Mouse (Mus musculus) liver, adult 2 months (tissue): ENCODE data around the gene Pip5k1b. TPM values are rescaled to one million over a fixed set of nuclear protein-coding genes. Genes with fewer than 3 reads are reported as not detected.

Experiments used
- DNase-seq: peaks from one replicate; pipeline ENCODE4 v3.0.0-alpha.2; 2011; ENCODE audit warnings: low read depth, low spot score; ENCODE audit errors: extremely low read depth
- H3K27ac ChIP-seq: fragments of 200-500 bp; replicated peaks from 2 replicates; pipeline ENCODE4 v1.5.1; 2012; ENCODE audit warnings: low read depth, mild to moderate bottlenecking, control low read depth, inconsistent platforms, low read length; ENCODE audit not compliant: insufficient read depth
- H3K27me3 ChIP-seq: fragments of 200-500 bp; 2 replicates; pipeline ENCODE4 v1.6.1; 2012; ENCODE audit warnings: mild to moderate bottlenecking, moderate library complexity, low read length, inconsistent platforms; ENCODE audit not compliant: control insufficient read depth, insufficient read depth
- H3K36me3 ChIP-seq: fragments of 200-500 bp; 2 replicates; pipeline ENCODE4 v1.6.1; 2012; ENCODE audit warnings: low read length, inconsistent platforms; ENCODE audit not compliant: control insufficient read depth, insufficient read depth
- H3K4me1 ChIP-seq: fragments of 200-500 bp; 2 replicates; pipeline ENCODE4 v1.6.1; 2011; ENCODE audit warnings: low read length; ENCODE audit not compliant: control insufficient read depth, insufficient read depth
- H3K4me3 ChIP-seq: fragments of 200-500 bp; 2 replicates; pipeline ENCODE4 v1.5.1; 2011; ENCODE audit warnings: low read depth, mild to moderate bottlenecking, control low read depth, low read length, moderate library complexity; ENCODE audit not compliant: insufficient read depth
- H3K79me2 ChIP-seq: fragments of 200-500 bp; 2 replicates; pipeline ENCODE4 v1.6.1; 2012; ENCODE audit warnings: inconsistent platforms, mild to moderate bottlenecking, low read length, moderate library complexity; ENCODE audit not compliant: control insufficient read depth, insufficient read depth
- H3K9ac ChIP-seq: fragments of 200-500 bp; 2 replicates; pipeline ENCODE4 v1.6.1; 2012; ENCODE audit warnings: low read depth, mild to moderate bottlenecking, control low read depth, inconsistent platforms, low read length
- CTCF ChIP-seq: fragments of 200-500 bp; IDR thresholded peaks from 2 replicates; pipeline ENCODE4 v1.5.1; 2011; ENCODE audit warnings: low read depth, low read length, control low read depth
- POLR2A ChIP-seq: fragments of 200-500 bp; IDR thresholded peaks from 2 replicates; pipeline ENCODE4 v1.6.1; 2011; ENCODE audit warnings: low read length, control low read depth; ENCODE audit not compliant: insufficient read depth; ENCODE audit errors: extremely low read depth
- WGBS: fragments of 180-500 bp; shearing (Covaris S2); methylation state at CpG from one replicate; pipeline ENCODE4 v1.1.7; 2018; 5-methylcytosine and 5-hydroxymethylcytosine counted together
- polyA plus RNA-seq: library from polyadenylated mRNA; depleted of rRNA; stranded (reverse); fragments of >200 nt; gene quantifications from 2 replicates; pipeline ENCODE4 v1.2.3, GENCODE M21; 2012
- total RNA-seq: library from RNA; depleted of rRNA; stranded (reverse); fragments of >200 nt; gene quantifications from 2 replicates; pipeline ENCODE4 v1.2.3, GENCODE M21; 2014

Pip5k1b gene
- total and polyA plus RNA-seq, 2 experiments = under 0.01 TPM; not detected in 1

DNA sequence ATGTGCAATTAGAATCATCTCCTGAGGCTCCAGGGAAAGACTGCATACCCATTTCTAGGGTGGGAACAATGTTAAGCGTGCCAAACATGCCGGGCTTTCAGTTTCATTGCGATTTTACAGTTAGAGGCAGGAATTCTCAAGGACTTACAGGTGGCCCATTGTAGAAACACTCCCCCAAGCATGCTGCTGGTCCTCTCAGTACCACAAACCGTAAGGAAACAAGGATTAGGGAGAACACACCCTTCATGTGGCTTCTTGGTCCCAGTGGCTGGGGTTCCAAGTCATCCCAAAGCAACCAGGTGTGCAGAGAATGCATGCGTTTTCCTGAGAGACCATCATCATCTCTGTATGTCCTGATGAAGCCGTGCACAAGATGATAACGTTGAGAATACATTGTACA, 4.9 kb downstream of the Pip5k1b start:
- 78% methylated on average over 7 of the region's 7 CpGs for WGBS
- TF ChIP-seq CTCF (no peak), POLR2A (no peak)
- no peaks in the 10 kb centered on the region for H3K36me3 ChIP-seq

GRCm38 (mm10) chr19:24550016-24550415, 5.7 kb downstream of the Pip5k1b start:
- no peak for TF ChIP-seq POLR2A
- TF ChIP-seq CTCF = no peak
- Histone ChIP-seq H3K4me1 (no peaks in the 10 kb centered on the region), H3K4me3 (no peak overlapping the region), H3K9ac (no peak overlapping the region), H3K27ac (no peak overlapping the region), H3K36me3 (no peaks in the 10 kb centered on the region), H3K27me3 (no peaks in the 10 kb centered on the region), H3K79me2 (no peaks in the 10 kb centered on the region)
- 90% methylated on average over 2 of the region's 2 CpGs for WGBS
- DNase-seq = no peak

More for the DNA sequence above, 4.9 kb downstream of the Pip5k1b start:
- Histone ChIP-seq H3K79me2 (no peaks in the 10 kb centered on the region), H3K4me1 (peaks cover 3% of the 10 kb centered on the region; the same call in 1 of the 2 replicates), H3K9ac (no peak overlapping the region), H3K4me3 (no peak overlapping the region), H3K27me3 (peaks cover 6% of the 10 kb centered on the region), H3K27ac (no peak overlapping the region)
- no peak for DNase-seq

GRCm38 (mm10) chr19:24548337-24548736, 7.3 kb downstream of the Pip5k1b start:
- H3K4me1 ChIP-seq = no peaks in the 10 kb centered on the region
- TF ChIP-seq CTCF (no peak), POLR2A (no peak)
- H3K36me3 ChIP-seq = no peaks in the 10 kb centered on the region
- H3K4me3 ChIP-seq = no peak overlapping the region
- no peaks in the 10 kb centered on the region for H3K79me2 ChIP-seq
- no peak overlapping the region for H3K27ac ChIP-seq
- 96% methylated on average over 9 of the region's 9 CpGs for WGBS
- H3K9ac ChIP-seq = no peak overlapping the region
- DNase-seq = no peak
- no peaks in the 10 kb centered on the region for H3K27me3 ChIP-seq

DNA sequence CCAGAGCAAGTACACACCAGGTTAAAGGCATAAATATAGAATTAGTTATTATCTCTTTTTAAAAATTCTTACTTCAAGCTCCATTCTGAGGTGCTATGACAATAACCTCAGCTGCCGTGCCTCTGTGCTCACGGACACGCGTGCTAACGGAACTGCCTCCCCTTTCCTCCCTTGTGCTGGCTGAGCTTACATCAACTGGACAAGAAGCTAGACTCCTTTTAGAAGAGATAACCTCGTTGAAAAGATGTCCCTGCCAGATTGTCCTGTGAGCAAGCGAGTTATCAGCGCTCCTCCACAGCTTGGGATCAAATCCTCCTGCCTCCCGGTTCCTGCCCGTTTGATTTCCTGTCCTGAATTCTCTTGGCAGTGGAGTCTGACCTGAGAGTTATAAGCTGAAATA, 9.5 kb downstream of the Pip5k1b start:
- Histone ChIP-seq H3K4me1 (no peaks in the 10 kb centered on the region), H3K79me2 (no peaks in the 10 kb centered on the region), H3K4me3 (no peak overlapping the region), H3K9ac (no peak overlapping the region), H3K27ac (no peak overlapping the region), H3K27me3 (no peaks in the 10 kb centered on the region), H3K36me3 (no peaks in the 10 kb centered on the region)
- WGBS = 81% methylated on average over 10 of the region's 10 CpGs
- DNase-seq = no peak
- no peak for TF ChIP-seq POLR2A
- no peak for TF ChIP-seq CTCF

GRCm38 (mm10) chr19:24543386-24544350, 12.0 kb downstream of the Pip5k1b start:
- no peak overlapping the region for H3K9ac ChIP-seq
- DNase-seq = no peak
- H3K27ac ChIP-seq = no peak overlapping the region
- no peaks in the 10 kb centered on the region for H3K36me3 ChIP-seq
- no peaks in the 10 kb centered on the region for H3K27me3 ChIP-seq
- WGBS = 86% methylated on average over 14 of the region's 14 CpGs
- no peak for TF ChIP-seq POLR2A
- no peak for TF ChIP-seq CTCF
- H3K4me1 ChIP-seq = no peaks in the 10 kb centered on the region
- H3K79me2 ChIP-seq = no peaks in the 10 kb centered on the region
- H3K4me3 ChIP-seq = no peak overlapping the region

- H3K9ac ChIP-seq = no peak overlapping the region
- H3K79me2 ChIP-seq = no peaks in the 10 kb centered on the region
- no peaks in the 10 kb centered on the region for H3K4me1 ChIP-seq
- no peak overlapping the region for H3K27ac ChIP-seq
- DNase-seq = no peak
- H3K27me3 ChIP-seq = no peaks in the 10 kb centered on the region
- WGBS = 93% methylated on average over 7 of the region's 7 CpGs
- no peaks in the 10 kb centered on the region for H3K36me3 ChIP-seq
- no peak overlapping the region for H3K4me3 ChIP-seq
- TF ChIP-seq POLR2A = no peak
- TF ChIP-seq CTCF = no peak
Observed at GRCm38 (mm10) chr19:24542293-24542675, 13.4 kb downstream of the Pip5k1b start.
